Mouse (Mus musculus) brain, embryonic 14.5 days (tissue): ENCODE data around the gene Tff1. TPM values are rescaled to one million over a fixed set of nuclear protein-coding genes. Genes with fewer than 3 reads are reported as not detected.

Source experiments
- DNase-seq: peaks from one replicate; pipeline ENCODE4 v3.0.0-alpha.2; 2011; ENCODE audit warnings: low read depth
- CTCF ChIP-seq: fragments of 200-500 bp; IDR thresholded peaks from 2 replicates; pipeline ENCODE4 v1.5.1; 2012; ENCODE audit warnings: inconsistent platforms, mild to moderate bottlenecking, moderate library complexity, borderline replicate concordance; ENCODE audit not compliant: insufficient read depth, insufficient read length; ENCODE audit errors: extremely low read depth
- POLR2A ChIP-seq: fragments of 200-500 bp; IDR thresholded peaks from 2 replicates; pipeline ENCODE4 v1.6.1; 2012; ENCODE audit warnings: mild to moderate bottlenecking, inconsistent platforms, borderline replicate concordance; ENCODE audit not compliant: poor library complexity, insufficient read depth, insufficient read length, severe bottlenecking; ENCODE audit errors: extremely low read depth
- polyA plus RNA-seq: library from polyadenylated mRNA; depleted of rRNA; stranded (reverse); fragments of >200 nt; gene quantifications from 2 replicates; pipeline ENCODE4 v1.2.3, GENCODE M21; 2012

Gene Tff1
- polyA plus RNA-seq, 1 experiment = not detected

- DNase-seq = no peak
- no peak for TF ChIP-seq POLR2A
- TF ChIP-seq CTCF = no peak
These were observed 19.4 kb upstream of the Tff1 start for GRCm38 (mm10) chr17:31184269-31184990.

- no peak for TF ChIP-seq CTCF
- TF ChIP-seq POLR2A = no peak
- DNase-seq = no peak
These were observed 18.3 kb upstream of the Tff1 start for GRCm38 (mm10) chr17:31183180-31183974.

GRCm38 (mm10) chr17:31181490-31181889 lies 16.4 kb upstream of the Tff1 start:
- TF ChIP-seq CTCF = no peak
- no peak for TF ChIP-seq POLR2A
- no peak for DNase-seq

- no peak for DNase-seq
- no peak for TF ChIP-seq POLR2A
These were observed 11.2 kb upstream of the Tff1 start for GRCm38 (mm10) chr17:31176321-31176720.

GRCm38 (mm10) chr17:31169796-31170195 lies 4.7 kb upstream of the Tff1 start:
- TF ChIP-seq POLR2A (no peak), CTCF (no peak)

GRCm38 (mm10) chr17:31163821-31164220 lies 1.3 kb downstream of the Tff1 start:
- no peak for TF ChIP-seq POLR2A
- TF ChIP-seq CTCF = no peak
- no peak for DNase-seq

More at GRCm38 (mm10) chr17:31169796-31170195, 4.7 kb upstream of the Tff1 start:
- DNase-seq = no peak

GRCm38 (mm10) chr17:31162607-31163006 lies 2.5 kb downstream of the Tff1 start:
- DNase-seq = no peak
- no peak for TF ChIP-seq CTCF

- no peak for DNase-seq
- TF ChIP-seq POLR2A (no peak), CTCF (no peak)
These were observed 4.8 kb downstream of the Tff1 start for GRCm38 (mm10) chr17:31160291-31160690.

GRCm38 (mm10) chr17:31157921-31158320 lies 7.2 kb downstream of the Tff1 start:
- no peak for TF ChIP-seq CTCF
- no peak for TF ChIP-seq POLR2A
- DNase-seq = no peak

GRCm38 (mm10) chr17:31153785-31154184 lies 11.3 kb downstream of the Tff1 start:
- TF ChIP-seq POLR2A (no peak), CTCF (no peak)
- no peak for DNase-seq

GRCm38 (mm10) chr17:31152966-31153499 lies 12.0 kb downstream of the Tff1 start:
- TF ChIP-seq CTCF (no peak), POLR2A (no peak)
- DNase-seq = no peak
